Mouse (Mus musculus) adrenal gland, adult 10 weeks (tissue): Measurements from ENCODE around the gene Gja4. TPM values are rescaled to one million over a fixed set of nuclear protein-coding genes. Genes with fewer than 3 reads are reported as not detected.

Experiments
- polyA plus RNA-seq: library from polyadenylated mRNA; stranded (reverse); fragments of 350-450 nt; fragmentation: Illumina TruSeq; extraction: RNeasy Lipid Tissue Mini Kit (QIAGEN cat#74804); gene quantifications from one replicate; pipeline ENCODE4 v1.2.3, GENCODE M21; 2014; ENCODE audit warnings: low read depth, low replicate concordance

Gene Gja4
- polyA plus RNA-seq = 0.35 TPM

GRCm38 (mm10) chr4:127313861-127314260, at the start of gene Gja4:
Gene Gja4, minus strand, starts transcription at chr4:127314039.

GRCm38 (mm10) chr4:127358018-127358417, 44.2 kb upstream of the Gja4 start, which contains the start of gene Gjb5:
Gene Gjb5, minus strand, starts transcription at chr4:127358181.

GRCm38 (mm10) chr4:127353951-127354438, 40.2 kb upstream of the Gja4 start, which contains the start of gene Gjb4:
Gene Gjb4, minus strand, starts transcription at chr4:127354081.

DNA sequence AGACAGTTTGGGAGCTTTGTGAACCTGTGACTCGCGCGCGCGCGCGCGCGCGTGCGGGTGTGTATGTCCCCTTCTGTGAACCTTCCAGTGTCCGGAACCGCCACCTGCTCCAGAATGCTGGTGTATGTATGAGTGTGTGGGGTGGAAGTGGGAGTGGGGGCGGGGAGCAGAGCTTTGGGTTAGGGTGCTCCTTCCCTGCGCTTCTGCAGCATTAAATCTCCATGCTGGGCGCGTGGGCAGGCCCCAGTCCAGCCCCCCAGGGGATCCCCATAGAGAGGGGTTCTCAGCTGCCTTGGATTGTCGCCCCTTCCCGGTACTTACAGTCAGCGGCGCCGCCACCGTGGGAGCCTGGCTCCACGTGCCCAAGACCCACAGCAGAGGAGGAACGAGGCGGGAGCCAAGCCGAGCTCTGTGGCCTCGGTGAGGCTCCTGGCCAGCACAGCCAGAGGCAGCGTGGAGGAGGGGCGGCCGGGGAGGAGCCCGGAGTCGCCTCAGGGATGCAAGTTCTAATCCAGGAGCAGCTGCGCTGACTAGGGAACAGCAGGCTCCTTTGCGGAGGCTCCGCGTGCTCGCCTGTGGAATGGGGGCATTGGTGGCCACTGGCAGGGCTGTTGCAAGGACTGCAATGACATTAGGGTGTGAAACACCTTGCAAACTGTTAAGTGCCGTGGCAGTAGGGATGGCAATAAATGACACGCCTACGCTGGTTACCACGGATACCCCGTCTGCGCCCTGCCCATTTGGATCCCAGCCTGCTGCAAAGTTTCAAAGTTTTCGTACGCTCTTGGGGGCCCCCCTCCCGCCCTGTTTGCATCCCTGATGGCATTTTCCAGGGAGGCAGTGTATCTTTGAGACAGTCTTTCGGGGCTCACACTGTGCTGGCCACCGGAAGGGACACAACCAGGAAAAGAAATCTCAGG, 16.6 kb upstream of the Gja4 start, which contains the start of gene Gjb3:
TSS of gene Gjb3 (minus strand) at position 664 of the 920 bp plus-strand sequence.

Other genes with a start within 250 kb of the Gja4 start
- gene Zmym6, start 236.7 kb downstream of the Gja4 start, polyA plus RNA-seq = 34.2 TPM
- gene Tmem35b, start 190.3 kb downstream of the Gja4 start, polyA plus RNA-seq = 43.5 TPM
- not detected for gene Dlgap3, start 144.8 kb downstream of the Gja4 start, polyA plus RNA-seq
- gene Smim12, start 70.3 kb downstream of the Gja4 start, polyA plus RNA-seq = 3.7 TPM
- gene Gjb3, start 16.8 kb upstream of the Gja4 start, polyA plus RNA-seq = not detected
- not detected for gene Gjb4, start 40.0 kb upstream of the Gja4 start, polyA plus RNA-seq
- not detected for gene Gjb5, start 44.1 kb upstream of the Gja4 start, polyA plus RNA-seq